Mouse (Mus musculus) stomach, postnatal 0 days (tissue): ENCODE results near the gene Tctex1d2.

Source experiments
- CTCF ChIP-seq: IDR thresholded peaks from 2 replicates; pipeline ENCODE4 v1.5.1; 2016; ENCODE audit warnings: antibody characterized with exemption, low read depth, mild to moderate bottlenecking, moderate library complexity
- EP300 ChIP-seq: optimal IDR thresholded peaks from 2 replicates; pipeline ENCODE3; 2016; ENCODE audit warnings: antibody characterized with exemption

GRCm38 (mm10) chr16:32434691-32435090, 15.2 kb downstream of the Tctex1d2 start:
- no peak for TF ChIP-seq CTCF
- TF ChIP-seq EP300, result no peak
